Mouse (Mus musculus) ES-E14 (cell line): ENCODE measurements around the gene Clcn5.

ENCODE experiments used
- CHD2 ChIP-seq: IDR thresholded peaks from 2 replicates; pipeline ENCODE4 v1.6.1; 2014; ENCODE audit warnings: mild to moderate bottlenecking, low read depth, low read length, inconsistent platforms
- HCFC1 ChIP-seq: IDR thresholded peaks from 2 replicates; pipeline ENCODE4 v1.6.1; 2012; ENCODE audit warnings: low read length, inconsistent platforms, borderline replicate concordance; ENCODE audit not compliant: insufficient read depth
- MAFK ChIP-seq: IDR thresholded peaks from 2 replicates; pipeline ENCODE4 v1.6.1; 2014; ENCODE audit warnings: mild to moderate bottlenecking, low read depth, low read length, inconsistent platforms; ENCODE audit not compliant: insufficient read depth
- ZNF384 ChIP-seq: IDR thresholded peaks from 2 replicates; pipeline ENCODE4 v1.6.1; 2012; ENCODE audit warnings: low read depth, low read length, inconsistent platforms

GRCm38 (mm10) chrX:7288976-7289375 is 30.2 kb downstream of the Clcn5 start:
- no peak for TF ChIP-seq ZNF384
- no peak for TF ChIP-seq CHD2
- no peak for TF ChIP-seq HCFC1
- no peak for TF ChIP-seq MAFK
